Mouse (Mus musculus) thymus, adult 2 months (tissue): ENCODE data around the gene Cckbr. TPM values are rescaled to one million over a fixed set of nuclear protein-coding genes. Genes with fewer than 3 reads are reported as not detected.
A peak's percentile ranks its signal among the peaks of the same experiment; 100 is the strongest.

Experiments used
- DNase-seq: peaks from one replicate; pipeline ENCODE4 v3.0.0; 2021
- H3K27ac ChIP-seq: fragments of 200-500 bp; 2 replicates; pipeline ENCODE4 v1.5.1; 2012; ENCODE audit warnings: low read length, control low read depth; ENCODE audit not compliant: control insufficient read depth, insufficient read depth
- H3K27me3 ChIP-seq: fragments of 200-500 bp; 2 replicates; pipeline ENCODE4 v1.6.1; 2012; ENCODE audit warnings: mild to moderate bottlenecking, low read length, moderate library complexity, mixed read lengths; ENCODE audit not compliant: control insufficient read depth, insufficient read depth
- H3K36me3 ChIP-seq: fragments of 200-500 bp; 2 replicates; pipeline ENCODE4 v1.6.1; 2012; ENCODE audit warnings: mild to moderate bottlenecking, low read length, moderate library complexity; ENCODE audit not compliant: control insufficient read depth, insufficient read depth
- H3K4me1 ChIP-seq: fragments of 200-500 bp; replicated peaks from 2 replicates; pipeline ENCODE4 v1.6.1; 2012; ENCODE audit warnings: low read length; ENCODE audit not compliant: control insufficient read depth, insufficient read depth
- H3K4me3 ChIP-seq: fragments of 200-500 bp; 2 replicates; pipeline ENCODE4 v1.5.1; 2012; ENCODE audit warnings: mild to moderate bottlenecking, low read length, control low read depth, moderate library complexity; ENCODE audit not compliant: control insufficient read depth, insufficient read depth
- CTCF ChIP-seq: fragments of 200-500 bp; IDR thresholded peaks from 2 replicates; pipeline ENCODE4 v1.5.1; 2012; ENCODE audit warnings: mild to moderate bottlenecking, control low read depth, low read length, moderate library complexity, borderline replicate concordance; ENCODE audit not compliant: control insufficient read depth, poor library complexity, insufficient read depth; ENCODE audit errors: extremely low read depth
- POLR2A ChIP-seq: fragments of 200-500 bp; IDR thresholded peaks from 2 replicates; pipeline ENCODE4 v1.6.1; 2012; ENCODE audit warnings: mild to moderate bottlenecking, low read length, control low read depth, moderate library complexity; ENCODE audit not compliant: control insufficient read depth, poor library complexity, insufficient read depth; ENCODE audit errors: extremely low read depth
- WGBS: fragments of 180-500 bp; shearing (Covaris S2); methylation state at CpG from one replicate; pipeline ENCODE4 v1.1.7; 2018; 5-methylcytosine and 5-hydroxymethylcytosine counted together
- polyA plus RNA-seq: library from polyadenylated mRNA; depleted of rRNA; stranded (reverse); fragments of >200 nt; gene quantifications from 2 replicates; pipeline ENCODE4 v1.2.3, GENCODE M21; 2012

Cckbr gene
- polyA plus RNA-seq, 1 experiment = 0.28 TPM

DNA sequence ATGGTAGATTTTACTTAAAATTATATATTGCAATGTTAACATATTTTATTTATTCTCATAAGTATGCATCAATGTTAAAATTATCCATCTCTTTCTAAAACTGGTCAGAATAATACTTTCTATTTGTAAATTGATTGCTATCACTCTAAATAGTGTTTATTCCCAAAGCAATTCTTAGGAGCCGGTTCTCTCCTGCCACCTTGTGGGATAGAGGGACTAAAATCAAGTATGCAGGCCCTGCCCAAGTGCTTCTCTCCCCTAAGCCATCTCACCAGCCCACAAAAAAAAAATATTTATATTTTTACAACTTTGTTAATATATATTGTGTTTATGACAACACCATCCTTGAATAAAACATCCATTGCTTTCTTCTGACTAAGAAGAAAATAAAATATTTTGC lies 47.1 kb downstream of the Cckbr start:
- Histone ChIP-seq H3K27me3 (no peaks in the 10 kb centered on the region), H3K27ac (no peak overlapping the region), H3K36me3 (no peaks in the 10 kb centered on the region), H3K4me1 (no peaks in the 10 kb centered on the region), H3K4me3 (no peak overlapping the region)
- WGBS = 83% methylated on average over 1 of the region's 1 CpGs
- no peak for TF ChIP-seq CTCF
- TF ChIP-seq POLR2A = no peak
- no peak for DNase-seq

DNA sequence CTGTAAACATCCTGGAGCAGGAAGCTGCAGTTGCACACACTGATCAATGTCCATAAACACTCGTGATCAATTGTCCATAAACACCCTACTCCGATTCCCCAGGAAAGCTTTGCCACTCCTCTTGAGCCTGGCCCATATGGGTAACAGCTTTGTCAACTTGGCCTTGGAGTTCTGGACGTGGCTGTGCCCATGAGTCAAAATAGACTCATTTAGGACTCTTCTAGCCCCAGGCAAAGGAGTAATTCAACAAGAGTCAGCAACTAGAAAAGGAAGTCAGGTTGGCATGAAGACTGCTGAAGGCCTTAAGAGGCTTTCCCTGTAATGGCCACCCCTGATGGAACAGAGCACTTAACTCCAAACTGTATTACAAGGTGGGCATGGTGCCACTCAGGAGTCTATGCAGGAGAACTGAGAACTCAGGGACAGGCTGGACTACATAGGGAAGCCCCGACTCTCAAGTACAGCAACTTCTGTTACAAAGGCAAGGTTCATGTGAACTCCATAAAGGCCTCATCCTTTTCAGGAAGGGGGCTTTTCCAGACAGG lies 49.3 kb downstream of the Cckbr start:
- DNase-seq = no peak
- Histone ChIP-seq H3K27me3 (no peaks in the 10 kb centered on the region), H3K27ac (no peak overlapping the region), H3K4me1 (no peaks in the 10 kb centered on the region), H3K4me3 (no peak overlapping the region), H3K36me3 (no peaks in the 10 kb centered on the region)
- 94% methylated on average over 4 of the region's 4 CpGs for WGBS
- TF ChIP-seq CTCF = no peak
- no peak for TF ChIP-seq POLR2A

DNA sequence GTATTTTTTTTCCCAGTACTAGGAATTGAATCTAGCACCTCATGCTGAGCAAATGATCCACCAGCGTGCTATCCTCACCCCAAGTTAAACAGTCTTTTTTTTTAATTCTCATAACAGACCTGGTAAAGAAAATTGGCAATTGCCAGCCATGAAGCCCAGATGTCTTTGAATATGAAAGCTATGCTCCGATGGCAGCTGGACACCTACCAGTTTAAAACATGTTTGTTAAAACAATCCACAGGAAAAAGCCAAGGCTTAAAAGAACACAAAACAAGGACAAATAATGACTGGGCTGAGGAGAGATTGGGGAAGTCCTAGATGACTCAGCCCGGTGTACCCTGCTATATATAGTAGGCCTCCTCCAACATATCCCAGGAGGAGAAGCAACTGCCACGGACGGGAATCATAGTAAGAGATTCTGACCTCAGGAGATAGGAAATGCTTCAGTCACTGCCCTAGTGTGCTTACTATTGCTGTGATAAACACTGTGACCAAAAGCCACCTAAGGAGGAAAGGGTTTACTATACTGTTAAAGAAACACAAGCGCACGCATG lies 49.9 kb downstream of the Cckbr start:
- no peak for DNase-seq
- no peak for TF ChIP-seq POLR2A
- TF ChIP-seq CTCF = no peak
- WGBS = 73% methylated on average over 7 of the region's 7 CpGs
- H3K4me1 ChIP-seq = no peaks in the 10 kb centered on the region
- H3K27ac ChIP-seq = no peak overlapping the region
- H3K4me3 ChIP-seq = no peak overlapping the region
- no peaks in the 10 kb centered on the region for H3K27me3 ChIP-seq
- no peaks in the 10 kb centered on the region for H3K36me3 ChIP-seq

DNA sequence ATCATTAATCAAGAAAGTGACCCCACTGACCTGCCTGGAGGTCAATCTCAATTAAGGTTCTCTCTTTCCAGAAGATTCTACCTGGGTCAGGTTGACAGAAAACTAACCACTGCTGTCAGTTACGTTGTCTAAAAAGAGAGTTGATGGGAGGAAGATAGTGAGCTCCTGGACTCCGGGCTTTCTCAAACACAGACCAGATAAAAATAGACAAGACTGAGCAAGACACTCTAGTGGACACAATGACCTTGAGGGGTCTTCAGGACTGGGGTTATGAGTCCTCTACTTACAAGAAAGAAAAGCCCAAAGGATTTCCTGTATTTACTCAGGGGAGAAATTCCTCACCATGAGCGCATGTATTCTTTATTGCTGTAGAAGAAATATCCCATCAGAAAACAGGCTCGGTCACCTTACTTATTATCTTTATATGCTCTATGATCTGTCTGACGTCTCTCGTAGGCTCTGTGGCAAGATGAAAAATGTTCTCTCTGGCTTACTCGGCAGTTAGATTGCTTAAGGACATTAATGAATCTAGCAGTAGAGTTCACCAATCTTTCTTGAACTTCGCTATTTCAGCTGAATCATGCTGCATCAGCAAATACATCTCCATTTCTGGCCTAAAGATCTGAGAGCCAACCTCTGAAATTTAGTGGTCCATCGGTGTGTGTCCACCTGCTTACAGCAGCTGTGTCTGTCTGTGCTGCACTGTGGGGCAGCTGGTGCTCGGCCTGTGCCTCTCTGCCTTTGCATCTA lies 51.3 kb downstream of the Cckbr start:
- no peaks in the 10 kb centered on the region for H3K36me3 ChIP-seq
- no peak for DNase-seq
- no peak overlapping the region for H3K4me3 ChIP-seq
- no peaks in the 10 kb centered on the region for H3K4me1 ChIP-seq
- no peaks in the 10 kb centered on the region for H3K27me3 ChIP-seq
- H3K27ac ChIP-seq = no peak overlapping the region
- TF ChIP-seq POLR2A (no peak), CTCF (no peak)
- WGBS = 85% methylated on average over 10 of the region's 10 CpGs

- no peak for DNase-seq
- no peak for TF ChIP-seq POLR2A
- no peak for TF ChIP-seq CTCF
- H3K4me3 ChIP-seq = no peak overlapping the region
- no peaks in the 10 kb centered on the region for H3K36me3 ChIP-seq
- no peaks in the 10 kb centered on the region for H3K4me1 ChIP-seq
- 96% methylated on average over 1 of the region's 1 CpGs for WGBS
- no peak overlapping the region for H3K27ac ChIP-seq
- H3K27me3 ChIP-seq = no peaks in the 10 kb centered on the region
These were observed 51.8 kb downstream of the Cckbr start for GRCm38 (mm10) chr7:105477433-105477700.

DNA sequence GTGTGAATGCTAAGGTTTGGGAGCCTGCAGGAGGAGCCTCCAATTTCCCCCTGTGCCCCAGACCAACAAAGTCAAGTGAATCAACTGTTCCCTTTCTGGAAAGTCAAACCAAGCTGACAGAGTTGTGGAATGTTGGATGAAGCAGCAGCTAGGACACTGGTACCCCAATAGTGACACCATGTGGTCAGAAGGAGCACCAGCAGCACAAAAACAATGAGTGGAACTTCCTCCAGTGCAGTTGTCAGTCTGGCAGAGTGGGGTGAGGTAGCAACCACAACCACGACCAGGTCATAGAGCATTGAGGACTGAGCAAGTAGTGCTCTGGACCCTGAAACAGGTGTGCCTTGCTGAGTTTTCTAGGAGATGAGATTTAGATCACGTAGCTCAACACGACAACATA lies 52.3 kb downstream of the Cckbr start:
- Histone ChIP-seq H3K4me1 (no peaks in the 10 kb centered on the region), H3K36me3 (no peaks in the 10 kb centered on the region), H3K4me3 (no peak overlapping the region), H3K27ac (no peak overlapping the region), H3K27me3 (no peaks in the 10 kb centered on the region)
- TF ChIP-seq POLR2A = no peak
- TF ChIP-seq CTCF = no peak
- 52% methylated on average over 3 of the region's 3 CpGs for WGBS
- peak; percentile 1 for DNase-seq

GRCm38 (mm10) chr7:105478344-105478743 lies 52.8 kb downstream of the Cckbr start:
- H3K4me1 ChIP-seq = no peaks in the 10 kb centered on the region
- no peaks in the 10 kb centered on the region for H3K36me3 ChIP-seq
- no peak overlapping the region for H3K27ac ChIP-seq
- DNase-seq = no peak
- no peak for TF ChIP-seq CTCF
- no peak for TF ChIP-seq POLR2A
- no peaks in the 10 kb centered on the region for H3K27me3 ChIP-seq
- H3K4me3 ChIP-seq = no peak overlapping the region
- WGBS = 89% methylated on average over 8 of the region's 8 CpGs
